Mouse (Mus musculus) megakaryocyte, embryonic 14.5 days (primary cell): ENCODE results near the gene Mrvi1. TPM values are rescaled to one million over a fixed set of nuclear protein-coding genes. Genes with fewer than 3 reads are reported as not detected.
A peak's percentile ranks its signal among the peaks of the same experiment; 100 is the strongest.

Experiments
- H3K27me3 ChIP-seq: replicated peaks from 2 replicates; pipeline ENCODE3; 2012; ENCODE audit warnings: inconsistent platforms
- H3K36me3 ChIP-seq: replicated peaks from 2 replicates; pipeline ENCODE3; 2012; ENCODE audit warnings: low read length, inconsistent platforms, mixed read lengths
- H3K4me1 ChIP-seq: 2 replicates; pipeline ENCODE4 v1.6.1; 2012; ENCODE audit warnings: inconsistent platforms
- H3K4me3 ChIP-seq: replicated peaks from 2 replicates; pipeline ENCODE3; 2012; ENCODE audit warnings: moderate library complexity, mild to moderate bottlenecking, inconsistent platforms
- H3K9me3 ChIP-seq: 2 replicates; pipeline ENCODE4 v1.6.1; 2012; ENCODE audit warnings: inconsistent platforms
- FLI1 ChIP-seq: IDR thresholded peaks from 2 replicates; pipeline ENCODE4 v1.6.1; 2012; ENCODE audit warnings: low read length, inconsistent platforms, mixed read lengths
- GATA1 ChIP-seq: IDR thresholded peaks from 3 replicates; pipeline ENCODE4 v1.6.1; 2012; ENCODE audit warnings: mixed read lengths, low read length, inconsistent platforms, borderline replicate concordance
- polyA plus RNA-seq: library from polyadenylated mRNA; stranded (reverse); fragments of >175 nt; gene quantifications from 2 replicates; pipeline ENCODE4 v1.2.3, GENCODE M21; 2012; ENCODE audit warnings: low replicate concordance; ENCODE audit not compliant: insufficient read depth

The Mrvi1 gene
- polyA plus RNA-seq, 1 experiment: 149 TPM

- Histone ChIP-seq H3K27me3 (no peaks in the 10 kb centered on the region), H3K4me1 (peaks cover 89% of the 10 kb centered on the region), H3K9me3 (no peaks in the 10 kb centered on the region), H3K36me3 (peaks cover 2% of the 10 kb centered on the region), H3K4me3 (peak overlapping the region; percentile 40)
- TF ChIP-seq GATA1 (no peak), FLI1 (no peak)
Measured at GRCm38 (mm10) chr7:111014039-111014605, 31.9 kb upstream of the Mrvi1 start.

- Histone ChIP-seq H3K4me1 (peaks cover 67% of the 10 kb centered on the region), H3K4me3 (peak overlapping the region; percentile 59), H3K27me3 (no peaks in the 10 kb centered on the region), H3K9me3 (no peaks in the 10 kb centered on the region), H3K36me3 (peaks cover 11% of the 10 kb centered on the region)
- peak; percentile 68; the same call in 1 of the 2 replicates for TF ChIP-seq FLI1
- TF ChIP-seq GATA1: peak; percentile 99
Measured at GRCm38 (mm10) chr7:111004136-111004840, 22.0 kb upstream of the Mrvi1 start.

GRCm38 (mm10) chr7:110998887-110999827, 16.9 kb upstream of the Mrvi1 start:
- H3K27me3 ChIP-seq: no peaks in the 10 kb centered on the region
- peaks cover 13% of the 10 kb centered on the region for H3K36me3 ChIP-seq
- H3K9me3 ChIP-seq: no peaks in the 10 kb centered on the region
- no peak for TF ChIP-seq FLI1
- TF ChIP-seq GATA1: no peak
- H3K4me1 ChIP-seq: peaks cover 98% of the 10 kb centered on the region
- peak overlapping the region; percentile 71 for H3K4me3 ChIP-seq

GRCm38 (mm10) chr7:110991221-110991494, 8.9 kb upstream of the Mrvi1 start:
- Histone ChIP-seq H3K36me3 (no peaks in the 10 kb centered on the region), H3K27me3 (no peaks in the 10 kb centered on the region), H3K4me1 (peaks cover 75% of the 10 kb centered on the region), H3K9me3 (no peaks in the 10 kb centered on the region), H3K4me3 (no peak overlapping the region)
- TF ChIP-seq GATA1 (no peak), FLI1 (no peak)

- TF ChIP-seq GATA1 (no peak), FLI1 (no peak)
- H3K27me3 ChIP-seq: no peaks in the 10 kb centered on the region
- H3K4me3 ChIP-seq: no peak overlapping the region
- H3K36me3 ChIP-seq: no peaks in the 10 kb centered on the region
- H3K4me1 ChIP-seq: peaks cover 75% of the 10 kb centered on the region
- H3K9me3 ChIP-seq: no peaks in the 10 kb centered on the region
Measured at GRCm38 (mm10) chr7:110990356-110991220, 8.3 kb upstream of the Mrvi1 start.

- Histone ChIP-seq H3K9me3 (no peaks in the 10 kb centered on the region), H3K36me3 (no peaks in the 10 kb centered on the region), H3K4me1 (peaks cover 77% of the 10 kb centered on the region), H3K27me3 (no peaks in the 10 kb centered on the region), H3K4me3 (no peak overlapping the region)
- no peak for TF ChIP-seq GATA1
- no peak for TF ChIP-seq FLI1
Measured at GRCm38 (mm10) chr7:110989286-110989879, 7.1 kb upstream of the Mrvi1 start.

- no peak for TF ChIP-seq FLI1
- no peak overlapping the region for H3K4me3 ChIP-seq
- H3K27me3 ChIP-seq: no peaks in the 10 kb centered on the region
- H3K9me3 ChIP-seq: no peaks in the 10 kb centered on the region
- H3K4me1 ChIP-seq: peaks cover 85% of the 10 kb centered on the region
- no peaks in the 10 kb centered on the region for H3K36me3 ChIP-seq
Measured at GRCm38 (mm10) chr7:110988081-110988480, 5.8 kb upstream of the Mrvi1 start.

- TF ChIP-seq GATA1 (no peak), FLI1 (no peak)
- peaks cover 6% of the 10 kb centered on the region for H3K36me3 ChIP-seq
- no peak overlapping the region for H3K4me3 ChIP-seq
- H3K9me3 ChIP-seq: no peaks in the 10 kb centered on the region
- H3K4me1 ChIP-seq: peaks cover 89% of the 10 kb centered on the region
- no peaks in the 10 kb centered on the region for H3K27me3 ChIP-seq
Measured at GRCm38 (mm10) chr7:110985581-110986265, 3.5 kb upstream of the Mrvi1 start.

GRCm38 (mm10) chr7:110983621-110984020, 1.4 kb upstream of the Mrvi1 start:
- no peak for TF ChIP-seq GATA1
- TF ChIP-seq FLI1: no peak
- H3K4me3 ChIP-seq: no peak overlapping the region
- H3K4me1 ChIP-seq: peaks cover 88% of the 10 kb centered on the region
- peaks cover 24% of the 10 kb centered on the region for H3K36me3 ChIP-seq
- H3K27me3 ChIP-seq: no peaks in the 10 kb centered on the region
- no peaks in the 10 kb centered on the region for H3K9me3 ChIP-seq
